Mouse (Mus musculus): ENCODE measurements at regions not wholly inside any gene's neighbourhood (a gene's known extent, or its start where the extent isn't known, plus 50 kb on each side); places are given as distances from the start of the nearest gene placed in this dataset.

DNA sequence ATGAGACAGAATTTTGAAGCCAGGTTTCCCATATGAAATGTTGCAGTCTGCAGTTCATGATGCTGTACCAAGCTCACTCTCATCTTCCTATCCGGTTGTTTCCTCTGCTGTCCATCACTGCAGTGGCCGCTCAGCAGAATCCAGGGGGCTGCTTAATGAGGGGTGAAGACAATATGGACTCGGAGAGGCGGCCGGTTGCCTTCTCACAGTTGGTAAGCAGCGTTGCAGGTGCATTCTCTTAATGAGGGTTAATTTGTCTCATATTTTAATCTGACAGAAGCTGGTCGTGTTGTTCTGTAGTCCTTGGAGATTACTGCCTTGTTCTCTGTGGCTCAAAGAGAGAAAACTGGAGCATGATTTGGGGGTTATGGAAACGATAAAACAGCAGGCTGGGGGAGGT lies 225.6 kb downstream of the Ppp4r2 start:
- TF ChIP-seq CTCF (IDR thresholded peaks at IDR 0.05; ENCODE audit: low read depth) (no peak), EP300 (IDR thresholded peaks at IDR 0.05; ENCODE audit: low read depth) (no peak)
